Mouse (Mus musculus): ENCODE measurements around the gene Tff1. TPM values are rescaled to one million over a fixed set of nuclear protein-coding genes. Genes with fewer than 3 reads are reported as not detected.

Tff1 gene
- total RNA-seq, 2 experiments from 2014 or later = not detected

- intact Hi-C loops (cut with DNase I) = loop anchor here (2.0 kb wide), 3 partner anchors 61 to 107 kb away; partner anchors contain the start of gene Abcg1
- no peak for DNase-seq (ENCODE audit: low spot score in 2 of 2)
Observed at GRCm38 (mm10) chr17:31117946-31118345, 47.1 kb downstream of the Tff1 start.

DNA sequence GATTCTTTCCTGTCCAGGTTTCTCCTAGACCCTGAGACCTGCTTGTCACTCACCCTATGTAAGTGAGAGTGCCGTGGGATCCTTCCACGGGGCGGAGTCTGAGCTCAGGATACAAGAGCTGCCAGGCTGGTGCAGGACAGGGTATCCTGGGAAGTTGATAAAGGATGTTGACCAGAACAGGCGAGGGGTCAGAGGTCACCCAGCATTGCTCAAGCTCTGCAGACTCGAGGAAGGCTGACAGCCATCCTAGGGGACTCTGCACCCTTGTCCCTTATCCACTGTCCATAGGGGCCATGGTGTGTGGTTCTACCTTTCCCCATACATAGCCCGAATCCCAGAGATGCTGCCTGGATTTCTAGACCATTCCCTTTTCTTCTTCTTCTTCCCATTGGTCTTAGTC, 49.0 kb downstream of the Tff1 start:
- intact Hi-C loops (cut with DNase I) = no loop called here
- DNase-seq (ENCODE audit: low spot score in 2 of 2) = no peak

DNA sequence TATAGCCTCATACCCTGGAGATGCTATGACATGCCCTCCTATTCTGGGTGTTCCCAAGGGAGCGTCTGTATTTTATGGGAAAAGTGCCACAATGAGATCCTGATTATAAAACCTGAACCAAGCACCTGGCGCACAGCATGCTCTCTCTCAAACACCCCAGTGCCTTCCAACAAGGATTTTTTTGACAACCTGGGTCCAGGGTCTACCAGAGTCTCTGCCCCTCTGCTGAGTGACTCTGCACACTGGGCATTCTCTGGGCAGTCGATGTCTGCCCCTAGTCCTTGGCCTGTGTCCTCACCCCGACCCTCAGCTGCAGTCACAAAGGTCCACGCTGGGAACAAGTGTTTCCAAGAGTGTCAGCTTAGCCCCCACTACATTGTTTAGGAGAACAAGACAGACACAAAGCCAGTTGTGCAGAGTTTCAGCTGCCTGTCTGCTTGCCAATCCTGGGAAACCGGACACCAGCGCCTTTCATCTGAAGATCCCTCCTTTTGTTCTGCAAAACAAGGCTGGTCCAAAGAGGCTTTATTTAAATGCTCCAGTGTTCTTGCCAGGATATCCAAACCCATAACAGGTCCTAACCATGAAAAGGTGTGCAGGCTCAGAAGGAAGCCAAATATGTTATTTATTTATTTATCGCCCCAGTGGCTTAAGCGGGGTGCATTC, 51.8 kb downstream of the Tff1 start:
- DNase-seq (ENCODE audit: low spot score in 2 of 2) = no peak
- intact Hi-C loops (cut with DNase I) = no loop called here

Other genes with a start within 250 kb of the Tff1 start
- under 1 TPM; 0.15 to 0.23 TPM for gene Umodl1, start 210.6 kb downstream of the Tff1 start, total RNA-seq (2021)
- gene Abcg1, start 107.6 kb downstream of the Tff1 start, total RNA-seq (2021) = 10 to 100 TPM; 41.6 to 52.7 TPM
- not detected for gene Tff3, start 35.6 kb downstream of the Tff1 start, total RNA-seq (2021)
- gene Tff2, start 21.0 kb downstream of the Tff1 start, total RNA-seq (2021) = not detected
- under 1 TPM in 1 of 2 experiments, not detected in 1; 0.13 TPM for gene Tmprss3, start 33.7 kb upstream of the Tff1 start, total RNA-seq (2021)
- gene Ubash3a, start 42.6 kb upstream of the Tff1 start, total RNA-seq (2021) = not detected
- gene Rsph1, start 112.1 kb upstream of the Tff1 start, total RNA-seq (2021) = 10 to 100 TPM; 13.6 to 17.6 TPM
- 1 to 10 TPM; 4.7 to 6.6 TPM for gene Slc37a1, start 121.5 kb upstream of the Tff1 start, total RNA-seq (2021)
- gene Pde9a, start 220.9 kb upstream of the Tff1 start, total RNA-seq (2021) = 10 to 100 TPM; 24.4 to 27.2 TPM

Measured in left cerebral cortex, postnatal 14 days (tissue).